Mouse (Mus musculus) heart, adult 2 months (tissue): ENCODE results near the gene Tut7.

Source experiments
- CTCF ChIP-seq: fragments of 200-600 bp; IDR thresholded peaks from 2 replicates; pipeline ENCODE4 v1.8.1; 2022; ENCODE audit warnings: antibody characterized with exemption, mild to moderate bottlenecking, moderate library complexity
- EP300 ChIP-seq: fragments of 200-500 bp; IDR thresholded peaks from 2 replicates; pipeline ENCODE4 v1.6.1; 2011; ENCODE audit warnings: low read depth, low read length, control low read depth; ENCODE audit not compliant: insufficient read depth
- POLR2A ChIP-seq: fragments of 200-500 bp; IDR thresholded peaks from 2 replicates; pipeline ENCODE4 v1.6.1; 2011; ENCODE audit warnings: mild to moderate bottlenecking, low read depth, low read length, control low read depth; ENCODE audit not compliant: insufficient read depth

DNA sequence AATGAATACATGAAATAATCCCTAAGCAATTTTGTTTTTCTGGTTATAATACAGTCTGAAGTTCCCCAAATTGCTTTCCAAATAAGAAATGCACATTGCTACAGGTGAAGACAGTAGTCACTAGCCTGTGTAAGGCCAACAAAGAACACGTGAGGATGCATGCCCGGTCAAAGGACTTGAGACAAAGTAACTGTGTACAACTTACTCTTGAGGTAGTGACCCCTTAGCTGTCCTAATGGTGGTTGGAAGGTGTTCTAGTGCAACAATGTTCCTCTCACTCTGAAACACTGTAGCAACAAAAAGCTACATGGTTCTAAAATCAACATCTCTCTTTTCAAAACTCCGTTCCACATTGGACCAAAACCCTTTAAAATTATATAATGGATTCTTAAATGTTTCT, 11.4 kb downstream of the Tut7 start:
- TF ChIP-seq POLR2A (no peak), CTCF (no peak), EP300 (no peak)
